Mouse (Mus musculus): ENCODE results near the gene Odf3l1.
A peak's percentile ranks its signal among the peaks of the same experiment; 100 is the strongest.

Odf3l1 gene

GRCm38 (mm10) chr9:56881539-56882082 is 17.1 kb upstream of the Odf3l1 start:
- no peak for ATAC-seq (ENCODE audit: low TSS enrichment)

GRCm38 (mm10) chr9:56880790-56881189 is 16.3 kb upstream of the Odf3l1 start:
- ATAC-seq (ENCODE audit: low TSS enrichment) = no peak

GRCm38 (mm10) chr9:56877284-56877683 is 12.8 kb upstream of the Odf3l1 start:
- ATAC-seq (ENCODE audit: low TSS enrichment) = no peak

- ATAC-seq (ENCODE audit: low TSS enrichment) = no peak
These were observed 12.3 kb upstream of the Odf3l1 start for GRCm38 (mm10) chr9:56876784-56877183.

GRCm38 (mm10) chr9:56873097-56873496 is 8.6 kb upstream of the Odf3l1 start:
- ATAC-seq (ENCODE audit: low TSS enrichment) = no peak

- ATAC-seq (ENCODE audit: low TSS enrichment) = no peak
These were observed 7.8 kb upstream of the Odf3l1 start for GRCm38 (mm10) chr9:56872105-56872903.

- no peak for ATAC-seq (ENCODE audit: low TSS enrichment)
These were observed 6.7 kb upstream of the Odf3l1 start for GRCm38 (mm10) chr9:56871191-56871590.

GRCm38 (mm10) chr9:56870778-56871177 is 6.3 kb upstream of the Odf3l1 start:
- ATAC-seq (ENCODE audit: low TSS enrichment) = no peak

- peak; percentile 84 for ATAC-seq (ENCODE audit: low TSS enrichment)
These were observed 5.1 kb upstream of the Odf3l1 start for GRCm38 (mm10) chr9:56869552-56869951.

GRCm38 (mm10) chr9:56868292-56868691 is 3.8 kb upstream of the Odf3l1 start:
- no peak for ATAC-seq (ENCODE audit: low TSS enrichment)

- ATAC-seq (ENCODE audit: low TSS enrichment) = no peak
These were observed 2.0 kb upstream of the Odf3l1 start for GRCm38 (mm10) chr9:56866430-56866829.

- no peak for ATAC-seq (ENCODE audit: low TSS enrichment)
These were observed 1.4 kb upstream of the Odf3l1 start for GRCm38 (mm10) chr9:56865673-56866400.

- no peak for ATAC-seq (ENCODE audit: low TSS enrichment)
These were observed 353 bp upstream of the Odf3l1 start, which contains the start of gene Cspg4 for GRCm38 (mm10) chr9:56864832-56865231. Gene Cspg4 (plus strand): TSS chr9:56865033.

- no peak for ATAC-seq (ENCODE audit: low TSS enrichment)
These were observed 1.6 kb downstream of the Odf3l1 start for GRCm38 (mm10) chr9:56862863-56863262.

- ATAC-seq (ENCODE audit: low TSS enrichment) = no peak
These were observed 3.8 kb downstream of the Odf3l1 start for GRCm38 (mm10) chr9:56860486-56861269.

- no peak for ATAC-seq (ENCODE audit: low TSS enrichment)
These were observed 4.4 kb downstream of the Odf3l1 start for GRCm38 (mm10) chr9:56860035-56860434.

GRCm38 (mm10) chr9:56857463-56857862 is 7.0 kb downstream of the Odf3l1 start:
- ATAC-seq (ENCODE audit: low TSS enrichment) = no peak

GRCm38 (mm10) chr9:56851778-56852177 is 12.7 kb downstream of the Odf3l1 start:
- no peak for ATAC-seq (ENCODE audit: low TSS enrichment)

GRCm38 (mm10) chr9:56850905-56851252 is 13.6 kb downstream of the Odf3l1 start:
- no peak for ATAC-seq (ENCODE audit: low TSS enrichment)

GRCm38 (mm10) chr9:56850128-56850904 is 14.2 kb downstream of the Odf3l1 start:
- ATAC-seq (ENCODE audit: low TSS enrichment) = no peak

- peak; percentile 90 for ATAC-seq (ENCODE audit: low TSS enrichment)
These were observed 17.0 kb downstream of the Odf3l1 start for GRCm38 (mm10) chr9:56847523-56847922.

Data from frontal cortex, adult (tissue).